Mouse (Mus musculus): ENCODE measurements around the gene Ccl19. TPM values are rescaled to one million over a fixed set of nuclear protein-coding genes. Genes with fewer than 3 reads are reported as not detected.
"Not testable (repeated sequence)": the region's sequence is repeated elsewhere in the genome, so short reads cannot be mapped to it uniquely, and the experiment has no call there.

Gene Ccl19
- total RNA-seq (2021): not detected
- long read RNA-seq, experiment 1: 0 reads
- long read RNA-seq, experiment 2: 0 reads

GRCm38 (mm10) chr4:42756477-42756876 lies at the start of gene Ccl19:
Gene Ccl19, minus strand, starts transcription at chr4:42756577.
- DNase-seq: not testable (repeated sequence)

GRCm38 (mm10) chr4:42773893-42774292 lies 17.5 kb upstream of the Ccl19 start, which contains the start of gene Ccl21a:
Gene Ccl21a, minus strand, starts transcription at chr4:42773993.
- DNase-seq: not testable (repeated sequence)

DNA sequence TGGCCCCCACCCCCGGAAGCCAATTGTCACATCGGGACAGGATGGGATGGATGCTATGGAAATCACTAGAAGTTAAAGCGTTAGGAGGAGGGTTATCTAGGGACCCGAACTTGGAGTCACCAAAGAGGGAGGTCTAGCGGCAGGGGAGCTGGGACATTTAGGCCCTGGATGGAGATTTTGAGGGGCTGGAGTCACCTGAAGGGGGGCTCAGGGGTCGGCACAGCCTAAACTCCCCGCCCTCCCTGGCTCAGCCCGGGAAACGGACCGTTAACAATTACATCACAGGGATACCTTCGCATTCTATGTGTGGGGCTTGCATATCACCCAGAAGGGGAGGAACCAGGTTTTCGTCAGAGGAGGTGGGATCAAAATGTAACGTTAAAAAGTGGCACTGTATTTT lies 21.1 kb downstream of the Ccl19 start, which contains the start of gene 4930578G10Rik:
4930578G10Rik (plus strand) TSS at position 301 of the 400 bp plus-strand sequence.
- not testable (repeated sequence) for DNase-seq

Other genes with a start within 250 kb of the Ccl19 start
- gene Fam205a2, start 228.4 kb downstream of the Ccl19 start, total RNA-seq (2021): not detected
- gene Gm10591, start 144.4 kb downstream of the Ccl19 start, total RNA-seq (2021): not detected
- 1 to 10 TPM; 1.3 to 2.8 TPM for gene Gm2564, start 126.9 kb downstream of the Ccl19 start, total RNA-seq (2021)
- not detected for gene Ccl27b, start 101.3 kb downstream of the Ccl19 start, total RNA-seq (2021)
- not detected for gene Il11ra2, start 94.7 kb downstream of the Ccl19 start, total RNA-seq (2021)
- under 1 TPM in 1 of 2 experiments, not detected in 1; 0.72 TPM for gene 4930578G10Rik, start 21.0 kb downstream of the Ccl19 start, total RNA-seq (2021)
- 10 to 100 TPM in 1 of 2 experiments, 1 to 10 TPM in 1; 8.8 to 19.3 TPM for gene Ccl21a, start 17.4 kb upstream of the Ccl19 start, total RNA-seq (2021)
- not detected for gene Fam205a1, start 97.3 kb upstream of the Ccl19 start, total RNA-seq (2021)
- gene Gm12394, start 100.2 kb upstream of the Ccl19 start, total RNA-seq (2021): not detected
- 1 to 10 TPM in 1 of 2 experiments, under 1 TPM in 1; 0.90 to 1.2 TPM for gene Fam205c, start 117.7 kb upstream of the Ccl19 start, total RNA-seq (2021)
- 1 to 10 TPM in 1 of 2 experiments, under 1 TPM in 1; 0.64 to 1.5 TPM for gene Phf24, start 160.1 kb upstream of the Ccl19 start, total RNA-seq (2021)
- gene Dnajb5, start 193.2 kb upstream of the Ccl19 start, total RNA-seq (2021): 100 to 1,000 TPM; 143 to 183 TPM
- not detected for gene 1700022I11Rik, start 213.0 kb upstream of the Ccl19 start, total RNA-seq (2021)
- gene Vcp, start 243.9 kb upstream of the Ccl19 start, total RNA-seq (2021): 100 to 1,000 TPM; 219 to 236 TPM